In genomic region chr6:146409692-146410426, GRCm38 (mm10) we compare ENCODE assay signal across 8 mouse cellular contexts.
DNase-seq lines count a peak whose midpoint lies in the region; ATAC-seq and TF ChIP-seq lines count a peak whose summit lies in the region.

No protein-coding gene starts in this region.

- H3K36me3 ChIP-seq in E14TG2a.4 (ENCODE audit: insufficient read depth, low read length), result no peaks in the 10 kb centered on the region
- no peaks in the 10 kb centered on the region for H3K36me3 ChIP-seq in forebrain, embryonic 11.5 days (ENCODE audit: control insufficient read depth, insufficient read depth, low read length)
- H3K36me3 ChIP-seq in heart, embryonic 16.5 days (ENCODE audit: control insufficient read depth, insufficient read depth), result peaks cover 3% of the 10 kb centered on the region; the same call in 1 of the 2 replicates
- no peaks in the 10 kb centered on the region for H3K36me3 ChIP-seq in liver, embryonic 15.5 days (replicated peaks)
- H3K36me3 ChIP-seq in neural tube, embryonic 12.5 days, result no peaks in the 10 kb centered on the region

- ATAC-seq in forebrain, embryonic 11.5 days (replicated peaks; ENCODE audit: low FRiP score), result peak; percentile 77
- peak; percentile 65 for ATAC-seq in heart, embryonic 16.5 days (replicated peaks; ENCODE audit: extremely low read depth, insufficient read depth, low FRiP score)
- peak; percentile 64 for ATAC-seq in liver, embryonic 15.5 days (ENCODE audit: insufficient read depth)
- peak; percentile 79 for ATAC-seq in neural tube, embryonic 12.5 days (ENCODE audit: low FRiP score, low read depth)

- H3K9me3 ChIP-seq in E14TG2a.4 (ENCODE audit: low read length), result 0 out of 2 replicates have a peak, but pooled peaks cover 4% of the 10 kb centered on the region
- no peaks in the 10 kb centered on the region for H3K9me3 ChIP-seq in forebrain, embryonic 11.5 days (ENCODE audit: control insufficient read depth, low read length)
- no peaks in the 10 kb centered on the region for H3K9me3 ChIP-seq in heart, embryonic 16.5 days (replicated peaks; ENCODE audit: control insufficient read depth, low read length)
- no peaks in the 10 kb centered on the region for H3K9me3 ChIP-seq in liver, embryonic 15.5 days (replicated peaks)
- H3K9me3 ChIP-seq in neural tube, embryonic 12.5 days, result no peaks in the 10 kb centered on the region

- H3K27me3 ChIP-seq in E14TG2a.4 (ENCODE audit: insufficient read depth, low read length), result no peaks in the 10 kb centered on the region
- H3K27me3 ChIP-seq in forebrain, embryonic 11.5 days (ENCODE audit: control insufficient read depth, insufficient read depth, low read length), result no peaks in the 10 kb centered on the region
- H3K27me3 ChIP-seq in heart, embryonic 16.5 days (ENCODE audit: control insufficient read depth, insufficient read depth, low read length), result no peaks in the 10 kb centered on the region
- no peaks in the 10 kb centered on the region for H3K27me3 ChIP-seq in liver, embryonic 15.5 days
- no peaks in the 10 kb centered on the region for H3K27me3 ChIP-seq in neural tube, embryonic 12.5 days (replicated peaks)

- peaks cover 8% of the 10 kb centered on the region; the same call in 1 of the 2 replicates for H3K4me1 ChIP-seq in E14TG2a.4 (replicated peaks; ENCODE audit: low read depth, low read length)
- H3K4me1 ChIP-seq in forebrain, embryonic 11.5 days (replicated peaks; ENCODE audit: control insufficient read depth, insufficient read depth, low read length), result peaks cover 5% of the 10 kb centered on the region; the same call in 1 of the 2 replicates
- H3K4me1 ChIP-seq in heart, embryonic 16.5 days (ENCODE audit: control insufficient read depth, insufficient read depth, low read length), result peaks cover 17% of the 10 kb centered on the region
- H3K4me1 ChIP-seq in liver, embryonic 15.5 days (replicated peaks), result peaks cover 6% of the 10 kb centered on the region
- peaks cover 12% of the 10 kb centered on the region for H3K4me1 ChIP-seq in neural tube, embryonic 12.5 days

- no peak overlapping the region for H3K9ac ChIP-seq in forebrain, embryonic 11.5 days (ENCODE audit: low read length)
- H3K9ac ChIP-seq in heart, embryonic 16.5 days (ENCODE audit: low read length), result 0 out of 2 replicates have a peak overlapping the region, but pooled peaks have one; percentile 16
- H3K9ac ChIP-seq in liver, embryonic 15.5 days, result no peak overlapping the region
- no peak overlapping the region for H3K9ac ChIP-seq in neural tube, embryonic 12.5 days

- peak; percentile 93 for TF ChIP-seq CTCF in E14TG2a.4 (conservative IDR thresholded peaks at IDR 0.05; ENCODE audit: low read length)

- H3K4me2 ChIP-seq in forebrain, embryonic 11.5 days (ENCODE audit: low read depth, low read length, severe bottlenecking), result peak overlapping the region; percentile 34
- peak overlapping the region; percentile 53 for H3K4me2 ChIP-seq in heart, embryonic 16.5 days (ENCODE audit: low read depth, low read length)
- H3K4me2 ChIP-seq in liver, embryonic 15.5 days, result peak overlapping the region; percentile 52
- H3K4me2 ChIP-seq in neural tube, embryonic 12.5 days (replicated peaks), result peak overlapping the region; percentile 41

- peak; percentile 82 for DNase-seq in c-Kit-positive CD71-negative TER-119-negative erythroid progenitor cells, embryonic 14.5 days (ENCODE audit: low read depth)
- peak; percentile 89 for DNase-seq in forebrain, embryonic 11.5 days (ENCODE audit: low spot score)
- peak; percentile 75 to 87 for DNase-seq in kidney, postnatal 36 days
- DNase-seq in telencephalon, adult 2 months (ENCODE audit: low read depth, low spot score), result peak; percentile 74

- no peak overlapping the region for H3K4me3 ChIP-seq in E14TG2a.4 (replicated peaks; ENCODE audit: low read length)
- no peak overlapping the region for H3K4me3 ChIP-seq in forebrain, embryonic 11.5 days (ENCODE audit: low read depth, low read length)
- peak overlapping the region; percentile 20; the same call in 1 of the 2 replicates for H3K4me3 ChIP-seq in heart, embryonic 16.5 days (ENCODE audit: low read length)
- 0 out of 2 replicates have a peak overlapping the region, but pooled peaks have one; percentile 7 for H3K4me3 ChIP-seq in liver, embryonic 15.5 days (replicated peaks)
- no peak overlapping the region for H3K4me3 ChIP-seq in neural tube, embryonic 12.5 days

- no peak overlapping the region for H3K27ac ChIP-seq in forebrain, embryonic 11.5 days (ENCODE audit: low read depth, low read length)
- H3K27ac ChIP-seq in heart, embryonic 16.5 days (ENCODE audit: low read length), result peak overlapping the region; percentile 81
- H3K27ac ChIP-seq in liver, embryonic 15.5 days (replicated peaks), result 0 out of 2 replicates have a peak overlapping the region, but pooled peaks have one; percentile 41
- H3K27ac ChIP-seq in neural tube, embryonic 12.5 days, result no peak overlapping the region

- 21% methylated on average over 10 of the region's 10 CpGs for WGBS in forebrain, embryonic 11.5 days
- WGBS in heart, embryonic 16.5 days, result 22% methylated on average over 10 of the region's 10 CpGs
- 18% methylated on average over 10 of the region's 10 CpGs for WGBS in liver, embryonic 15.5 days (ENCODE audit: insufficient replicate concordance)
- 19% methylated on average over 10 of the region's 10 CpGs for WGBS in neural tube, embryonic 12.5 days

Comparison
In these comparisons a context has a peak if more than half of its experiments do, and no peak if none do; other contexts are left out.
1. H3K4me3 ChIP-seq: peak in heart, embryonic 16.5 days (single experiment) and liver, embryonic 15.5 days (single experiment); none in E14TG2a.4 (single experiment), forebrain, embryonic 11.5 days (single experiment) and neural tube, embryonic 12.5 days (single experiment).
2. H3K27ac ChIP-seq: peak in heart, embryonic 16.5 days (single experiment) and liver, embryonic 15.5 days (single experiment); none in forebrain, embryonic 11.5 days (single experiment) and neural tube, embryonic 12.5 days (single experiment).
3. Peak in every context shown above with its lines, with median percentiles within 50 percentile points of each other: DNase-seq, ATAC-seq and H3K4me2 ChIP-seq.